ENCODE assay signal across 8 mouse cellular contexts in genomic region chr10:26919307-26919977, GRCm38 (mm10).
A peak's percentile ranks its signal among the peaks of the same experiment; 100 is the strongest.
DNase-seq lines count a peak whose midpoint lies in the region; ATAC-seq and TF ChIP-seq lines count a peak whose summit lies in the region.

No protein-coding gene starts in this region.

- peak; percentile 80 for TF ChIP-seq RAD21 in MEL (IDR thresholded peaks at IDR 0.05; ENCODE audit: low read depth, low read length)

- H3K27me3 ChIP-seq in C2C12 (ENCODE audit: control insufficient read depth, insufficient read depth, insufficient read length) (no peaks in the 10 kb centered on the region), MEL (ENCODE audit: control insufficient read depth in 1 of 2, insufficient read depth in 2 of 2, low read length in 2 of 2) (no peaks in the 10 kb centered on the region)
- H3K27me3 ChIP-seq in hindbrain, embryonic 11.5 days (ENCODE audit: control insufficient read depth, insufficient read depth, low read length): no peaks in the 10 kb centered on the region
- no peaks in the 10 kb centered on the region for H3K27me3 ChIP-seq in lung, postnatal 0 days (replicated peaks; ENCODE audit: insufficient read depth, low read length)

- no peak for TF ChIP-seq POLR2A in MEL (IDR thresholded peaks at IDR 0.05; ENCODE audit: control insufficient read depth in 1 of 2, insufficient read depth in 1 of 2, low read depth in 1 of 2, low read length in 2 of 2, poor library complexity in 1 of 2)
- no peak for TF ChIP-seq POLR2A in cortical plate, adult 2 months (IDR thresholded peaks at IDR 0.05; ENCODE audit: extremely low read depth, insufficient read depth, low read length)

- H3K36me3 ChIP-seq in C2C12 (ENCODE audit: control insufficient read depth, insufficient read depth) (no peaks in the 10 kb centered on the region), MEL (ENCODE audit: control insufficient read depth in 1 of 2, insufficient read depth in 2 of 2, low read length in 2 of 2) (no peaks in the 10 kb centered on the region)
- no peaks in the 10 kb centered on the region for H3K36me3 ChIP-seq in hindbrain, embryonic 11.5 days (ENCODE audit: control insufficient read depth, insufficient read depth, low read length)
- peaks cover 4% of the 10 kb centered on the region; the same call in 1 of the 2 replicates for H3K36me3 ChIP-seq in lung, postnatal 0 days (ENCODE audit: insufficient read depth, low read length)

- no peaks in the 10 kb centered on the region for H3K79me3 ChIP-seq in C2C12 (ENCODE audit: low read depth)

- no peaks in the 10 kb centered on the region for H3K4me1 ChIP-seq in MEL (ENCODE audit: control insufficient read depth in 1 of 2, insufficient read depth in 2 of 2, low read length in 2 of 2)
- H3K4me1 ChIP-seq in cortical plate, adult 2 months (ENCODE audit: control insufficient read depth, insufficient read depth, low read length): no peaks in the 10 kb centered on the region
- H3K4me1 ChIP-seq in hindbrain, embryonic 11.5 days (replicated peaks; ENCODE audit: control insufficient read depth, insufficient read depth, low read length): no peaks in the 10 kb centered on the region
- no peaks in the 10 kb centered on the region for H3K4me1 ChIP-seq in lung, postnatal 0 days (ENCODE audit: insufficient read depth, low read depth, low read length)

- H3ac ChIP-seq in C2C12 (ENCODE audit: control insufficient read depth, insufficient read length, low read depth): no peak overlapping the region

- H3K27ac ChIP-seq in MEL (ENCODE audit: control insufficient read depth, low read depth, low read length): no peak overlapping the region
- H3K27ac ChIP-seq in cortical plate, adult 2 months (ENCODE audit: insufficient read depth, low read length): no peak overlapping the region
- no peak overlapping the region for H3K27ac ChIP-seq in hindbrain, embryonic 11.5 days (ENCODE audit: low read depth, low read length)
- no peak overlapping the region for H3K27ac ChIP-seq in lung, postnatal 0 days (ENCODE audit: low read length)

- H3K9ac ChIP-seq in MEL (ENCODE audit: control insufficient read depth, low read depth, low read length, poor library complexity, severe bottlenecking): no peak overlapping the region
- H3K9ac ChIP-seq in hindbrain, embryonic 11.5 days (ENCODE audit: low read depth, low read length): no peak overlapping the region
- no peak overlapping the region for H3K9ac ChIP-seq in lung, postnatal 0 days (replicated peaks; ENCODE audit: low read depth)

- no peaks in the 10 kb centered on the region for H3K79me2 ChIP-seq in C2C12 (ENCODE audit: control insufficient read depth, insufficient read depth)
- H3K79me2 ChIP-seq in MEL (ENCODE audit: control insufficient read depth, insufficient read depth, low read length, poor library complexity): no peaks in the 10 kb centered on the region

- DNase-seq in MEL (ENCODE audit: low read depth, low spot score): peak; percentile 79
- peak; percentile 66 for DNase-seq in hindbrain, embryonic 11.5 days (ENCODE audit: low spot score)
- peak; percentile 25 to 43 for DNase-seq in layer of hippocampus, adult 8-10 months (ENCODE audit: low spot score in 2 of 2)
- DNase-seq in lung, postnatal 0 days (ENCODE audit: low spot score): peak; percentile 75
- DNase-seq in right cerebral cortex, postnatal 10 days (ENCODE audit: low spot score in 2 of 2): peak; percentile 67
- no peak for DNase-seq in ovary, postnatal 36 days (ENCODE audit: low spot score)

- H3K9me3 ChIP-seq in MEL (replicated peaks; ENCODE audit: insufficient read depth, low read length): no peaks in the 10 kb centered on the region
- no peaks in the 10 kb centered on the region for H3K9me3 ChIP-seq in hindbrain, embryonic 11.5 days (ENCODE audit: control insufficient read depth, low read length)
- no peaks in the 10 kb centered on the region for H3K9me3 ChIP-seq in lung, postnatal 0 days (ENCODE audit: low read length)

- no peak for ATAC-seq in hindbrain, embryonic 11.5 days (ENCODE audit: low FRiP score)
- no peak; the same call in 1 of the 2 replicates for ATAC-seq in lung, postnatal 0 days

- H3K4me3 ChIP-seq in C2C12 (ENCODE audit: insufficient read depth, poor library complexity, severe bottlenecking): no peak overlapping the region
- H3K4me3 ChIP-seq in MEL (ENCODE audit: control insufficient read depth in 1 of 2, insufficient read depth in 1 of 2, low read depth in 2 of 2, low read length in 2 of 2): no peak overlapping the region
- H3K4me3 ChIP-seq in cortical plate, adult 2 months (ENCODE audit: insufficient read depth, low read length): no peak overlapping the region
- H3K4me3 ChIP-seq in hindbrain, embryonic 11.5 days (ENCODE audit: low read depth, low read length): no peak overlapping the region
- no peak overlapping the region for H3K4me3 ChIP-seq in lung, postnatal 0 days (ENCODE audit: low read depth, low read length)

- no peak overlapping the region for H3K4me2 ChIP-seq in hindbrain, embryonic 11.5 days (replicated peaks; ENCODE audit: low read depth, low read length)
- H3K4me2 ChIP-seq in lung, postnatal 0 days (replicated peaks; ENCODE audit: low read depth, low read length): no peak overlapping the region

- peak; percentile 41 for TF ChIP-seq CTCF in C2C12 (IDR thresholded peaks at IDR 0.05; ENCODE audit: control insufficient read depth, insufficient read depth, insufficient read length)
- TF ChIP-seq CTCF in MEL (IDR thresholded peaks at IDR 0.05 in 2 of 3, conservative IDR thresholded peaks at IDR 0.05 in 1 of 3; ENCODE audit: control insufficient read depth in 1 of 3, insufficient read depth in 1 of 3, low read depth in 2 of 3, low read length in 3 of 3, poor library complexity in 1 of 3, severe bottlenecking in 1 of 3): peak; percentile 53 to 85 (median 54)
- TF ChIP-seq CTCF in cortical plate, adult 2 months (IDR thresholded peaks at IDR 0.05; ENCODE audit: extremely low read depth, insufficient read depth, low read length): peak; percentile 65; the same call in 1 of the 2 replicates
- peak; percentile 76 for TF ChIP-seq CTCF in lung, postnatal 0 days (IDR thresholded peaks at IDR 0.05)

- 40% methylated on average over 5 of the region's 5 CpGs for WGBS in hindbrain, embryonic 11.5 days
- 33% methylated on average over 5 of the region's 5 CpGs for WGBS in lung, postnatal 0 days

- no peak for TF ChIP-seq EP300 in MEL (IDR thresholded peaks at IDR 0.05; ENCODE audit: low read depth in 1 of 2, low read length in 2 of 2)
- no peak for TF ChIP-seq EP300 in lung, postnatal 0 days (IDR thresholded peaks at IDR 0.05)

TF ChIP-seq in C2C12, 6 proteins besides CTCF, POLR2A, EP300 and RAD21:
- TF ChIP-seq FOSL1 (IDR thresholded peaks at IDR 0.05; ENCODE audit: insufficient read depth, low read length, poor library complexity, severe bottlenecking) (no peak), USF1 (IDR thresholded peaks at IDR 0.05; ENCODE audit: low read depth) (no peak)
TF ChIP-seq in C2C12: peak in this region for 0.

TF ChIP-seq in MEL, 35 proteins besides CTCF, POLR2A, EP300 and RAD21:
- TF ChIP-seq ZC3H11A (IDR thresholded peaks at IDR 0.05; ENCODE audit: low read depth, low read length): peak; percentile 46
- no peak for TF ChIP-seq USF2 (IDR thresholded peaks at IDR 0.05; ENCODE audit: borderline replicate concordance in 1 of 2, insufficient read depth in 1 of 2, low read depth in 1 of 2, low read length in 2 of 2)
- peak; percentile 78 for TF ChIP-seq SMC3 (IDR thresholded peaks at IDR 0.05; ENCODE audit: low read depth, low read length)
